Mouse (Mus musculus): Measurements from ENCODE around the gene Usp7.
"Not testable (repeated sequence)": the region's sequence is repeated elsewhere in the genome, so short reads cannot be mapped to it uniquely, and the experiment has no call there.

Gene Usp7

DNA sequence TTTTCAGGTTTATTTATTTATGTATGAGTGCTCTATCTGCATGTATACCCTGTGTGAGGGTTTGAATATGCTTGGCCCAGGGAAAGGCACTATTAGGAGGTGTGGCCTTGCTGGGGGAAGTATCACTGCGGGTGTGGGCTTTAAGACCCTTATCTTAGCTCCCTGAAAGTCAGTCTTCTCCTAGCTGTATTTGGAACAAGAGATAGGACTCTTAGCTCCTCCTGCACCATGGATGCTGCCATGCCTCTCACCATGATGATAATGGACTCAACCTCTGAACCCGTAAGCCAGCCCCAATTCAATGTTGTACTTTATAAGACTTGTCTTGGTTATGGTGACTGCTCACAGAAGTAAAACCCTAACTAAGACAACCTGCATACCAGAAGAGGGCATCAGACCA is 39.8 kb downstream of the Usp7 start:
- peak; percentile 24 to 51 for DNase-seq (ENCODE audit: low spot score in 2 of 2)

DNA sequence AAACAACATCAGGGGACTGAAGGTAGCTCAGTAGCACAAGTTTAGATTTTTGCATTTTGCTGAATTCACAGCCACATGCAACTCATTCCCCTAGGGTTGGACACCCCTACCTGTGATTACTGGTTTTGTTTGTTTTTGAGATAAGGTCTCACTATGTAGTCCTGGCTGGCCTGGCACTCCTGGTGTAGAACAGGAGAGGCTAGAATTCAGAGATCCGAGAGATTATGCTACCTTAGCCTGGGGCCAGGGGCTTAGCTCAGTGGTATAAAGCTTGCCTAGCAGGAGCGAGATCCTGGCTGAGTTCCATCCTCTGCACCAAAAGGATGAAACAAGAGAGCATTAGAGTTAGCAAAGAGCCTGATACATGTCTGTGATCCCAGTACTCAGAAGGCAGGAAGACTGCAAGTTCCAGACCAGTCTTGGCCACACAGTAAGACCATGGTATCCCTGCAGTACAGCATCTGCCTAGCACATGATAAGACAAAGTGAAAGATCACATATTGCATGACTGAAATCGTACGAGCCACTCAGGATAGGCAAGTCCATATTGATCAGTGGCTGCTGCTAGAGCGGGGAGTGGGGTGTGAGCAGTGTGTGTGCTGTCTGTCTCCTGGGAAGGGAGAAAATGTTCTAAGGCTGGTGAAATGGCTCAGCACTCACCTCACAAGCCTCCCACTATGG is 40.4 kb downstream of the Usp7 start:
- DNase-seq (ENCODE audit: low spot score in 2 of 2) = no peak

DNA sequence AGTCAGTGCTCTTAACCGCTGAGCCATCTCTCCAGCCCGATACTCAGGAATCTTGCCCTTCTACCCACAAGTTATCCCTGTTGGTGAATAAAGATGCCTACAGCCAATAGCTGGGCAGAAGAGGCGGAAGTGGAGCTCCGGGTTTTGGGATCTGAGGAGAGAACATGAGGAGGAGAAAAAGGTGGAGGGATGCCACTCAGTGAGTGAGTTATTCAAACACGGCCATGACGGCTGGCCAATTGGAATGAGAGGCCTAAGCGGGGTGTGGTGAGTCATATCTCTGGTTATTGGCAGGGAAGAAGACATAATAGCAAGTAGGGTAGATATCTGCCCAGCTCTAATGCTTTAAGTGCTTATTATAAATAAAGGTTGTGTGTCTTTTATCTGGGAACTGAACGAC is 43.2 kb downstream of the Usp7 start:
- peak in 1 of 2 experiments; percentile 31 for DNase-seq (ENCODE audit: low spot score in 2 of 2)

DNA sequence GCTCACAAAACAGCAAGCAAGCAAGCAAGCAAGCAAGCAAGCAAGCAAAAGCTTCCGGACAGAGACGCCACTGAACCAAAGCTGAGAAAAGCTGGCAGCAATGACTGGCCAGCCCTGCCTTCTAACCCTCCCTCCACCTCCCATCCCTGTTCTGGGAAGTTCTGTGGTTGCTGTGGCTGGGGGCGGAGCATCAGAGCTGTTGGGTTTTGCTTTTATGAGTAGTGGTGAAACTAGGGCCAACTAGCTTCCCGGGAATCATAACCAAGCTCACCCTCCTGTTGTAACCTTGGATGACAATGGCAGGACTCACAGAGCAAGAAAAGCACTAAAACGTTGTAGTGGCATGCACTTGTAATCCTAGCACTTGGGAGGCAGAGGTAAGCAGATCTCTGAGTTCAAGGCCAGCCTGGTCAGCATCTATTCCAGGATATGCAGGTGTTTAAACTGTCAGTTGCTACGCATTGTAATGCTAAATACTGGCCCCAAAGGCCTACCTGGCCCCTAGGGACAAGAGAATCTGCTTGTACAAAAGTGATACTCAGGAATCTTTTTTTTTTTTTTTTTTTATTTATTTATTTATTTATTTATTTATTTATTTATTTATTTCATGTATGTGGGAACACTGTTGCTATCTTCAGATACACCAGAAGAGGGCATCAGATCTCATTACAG is 43.8 kb downstream of the Usp7 start:
- DNase-seq (ENCODE audit: low spot score in 2 of 2) = peak in 1 of 2 experiments; percentile 40

DNA sequence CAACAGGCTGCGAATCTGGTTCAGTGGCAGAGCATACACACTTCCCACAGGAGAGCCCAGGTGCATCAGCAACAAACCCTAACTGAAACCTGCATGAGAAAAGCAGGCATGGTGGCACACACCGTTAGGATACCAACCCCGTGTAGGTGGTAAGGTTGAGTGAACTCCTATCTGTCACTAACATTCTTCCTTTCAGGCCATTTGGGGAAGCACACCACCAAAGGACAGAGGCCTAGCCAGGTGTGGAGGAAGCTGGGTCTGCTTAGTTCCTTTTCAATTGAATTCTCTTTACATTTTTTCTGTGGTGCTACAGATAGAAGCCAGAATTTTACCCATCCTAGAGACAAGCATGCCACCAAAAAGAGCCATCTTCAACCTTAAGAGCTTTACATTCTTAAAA is 44.3 kb downstream of the Usp7 start:
- peak in 1 of 2 experiments; percentile 30 for DNase-seq (ENCODE audit: low spot score in 2 of 2)

- peak; percentile 41 to 69 for DNase-seq (ENCODE audit: low spot score in 2 of 2)
Measured at GRCm38 (mm10) chr16:8746509-8746908, 45.6 kb downstream of the Usp7 start.

GRCm38 (mm10) chr16:8745751-8746150 is 46.4 kb downstream of the Usp7 start:
- DNase-seq (ENCODE audit: low spot score in 2 of 2) = peak in 1 of 2 experiments; percentile 30

DNA sequence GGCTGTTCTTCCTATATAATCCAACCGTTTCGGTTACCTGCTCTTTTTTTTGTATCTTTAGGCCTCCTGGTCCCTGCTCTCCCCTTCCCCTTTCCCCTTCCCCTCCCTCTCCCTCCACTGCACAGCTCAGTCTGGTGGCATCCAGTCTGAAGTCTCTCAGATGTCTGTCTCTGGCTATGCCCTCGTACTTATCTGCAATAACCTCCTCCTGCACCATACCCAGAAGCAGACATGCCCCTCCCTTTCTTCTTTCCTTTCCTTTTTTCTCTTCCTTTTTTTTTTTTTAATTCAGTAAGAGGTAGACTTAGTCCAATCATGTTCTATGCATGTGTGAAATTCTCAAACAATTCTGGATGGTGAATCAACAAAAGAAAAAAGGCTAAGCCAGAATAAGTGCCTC is 48.1 kb downstream of the Usp7 start:
- DNase-seq (ENCODE audit: low spot score in 2 of 2) = no peak

DNA sequence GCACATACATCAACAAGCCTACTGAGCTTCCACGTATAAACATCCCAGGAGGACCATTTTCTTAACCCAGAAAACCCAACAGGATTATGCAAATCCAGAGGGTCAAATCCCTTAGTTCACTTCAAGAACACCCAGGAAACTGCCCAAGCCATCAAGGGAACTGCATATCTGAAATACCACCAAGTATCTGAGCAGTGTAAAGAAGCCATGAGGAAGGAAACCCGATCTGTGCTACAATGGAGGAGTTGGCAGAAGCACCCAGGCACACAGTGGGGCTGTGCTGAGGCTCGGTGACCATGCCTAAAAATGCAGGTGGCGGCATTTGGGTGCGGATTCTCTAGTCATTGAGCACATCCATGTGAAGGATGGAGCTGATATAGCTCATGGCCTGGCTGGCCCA is 50.4 kb downstream of the Usp7 start:
- DNase-seq (ENCODE audit: low spot score in 2 of 2) = no peak

DNA sequence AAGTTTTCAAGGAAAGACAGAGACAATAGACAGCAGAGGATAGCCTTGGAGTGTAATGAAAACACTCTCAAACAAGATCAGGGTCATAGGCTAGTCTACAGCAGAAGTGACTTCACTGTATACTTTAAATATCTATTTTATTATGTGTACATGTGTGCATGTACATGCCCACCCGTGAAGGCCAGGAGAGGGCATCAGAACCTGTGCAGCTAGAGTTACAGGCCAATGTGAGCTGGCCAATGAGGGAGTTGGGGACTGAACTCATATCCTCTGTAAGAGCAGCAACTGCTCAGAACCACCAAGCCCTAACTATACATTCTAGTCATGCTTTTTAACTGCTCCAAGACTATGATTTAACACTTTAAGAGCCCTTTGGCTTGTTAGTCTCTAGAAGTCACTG is 51.0 kb downstream of the Usp7 start:
- no peak for DNase-seq (ENCODE audit: low spot score in 2 of 2)

- DNase-seq (ENCODE audit: low spot score in 2 of 2) = peak; percentile 89 to 91
Measured at GRCm38 (mm10) chr16:8738542-8739514, 53.3 kb downstream of the Usp7 start.

- peak; percentile 52 to 55 for DNase-seq (ENCODE audit: low spot score in 2 of 2)
Measured at GRCm38 (mm10) chr16:8737666-8738541, 54.2 kb downstream of the Usp7 start.

GRCm38 (mm10) chr16:8737341-8737665 is 54.8 kb downstream of the Usp7 start:
- no peak for DNase-seq (ENCODE audit: low spot score in 2 of 2)

- DNase-seq (ENCODE audit: low spot score in 2 of 2) = no peak
Measured at GRCm38 (mm10) chr16:8736757-8737156, 55.4 kb downstream of the Usp7 start.

DNA sequence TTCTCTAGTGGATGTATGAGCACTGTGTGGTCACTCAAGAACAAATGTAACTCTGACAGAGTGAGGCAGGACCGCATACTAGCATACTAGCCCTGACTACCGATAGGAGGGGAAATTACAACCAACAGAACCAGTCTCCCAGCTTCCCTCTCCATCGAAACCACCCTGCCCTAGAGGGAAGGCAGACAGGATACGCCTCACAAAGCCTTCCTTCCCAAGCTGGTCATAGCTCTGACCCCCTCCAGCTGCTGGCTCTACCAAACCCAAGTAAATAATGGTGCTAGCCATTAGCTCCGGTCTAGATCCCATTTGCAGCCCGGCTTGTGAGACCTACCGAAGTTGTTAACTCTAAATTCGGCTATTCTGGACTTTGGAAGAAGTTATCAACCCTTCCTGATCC is 56.1 kb downstream of the Usp7 start:
- DNase-seq (ENCODE audit: low spot score in 2 of 2) = no peak

- no peak for DNase-seq (ENCODE audit: low spot score in 2 of 2)
Measured at GRCm38 (mm10) chr16:8734693-8735092, 57.4 kb downstream of the Usp7 start.

DNA sequence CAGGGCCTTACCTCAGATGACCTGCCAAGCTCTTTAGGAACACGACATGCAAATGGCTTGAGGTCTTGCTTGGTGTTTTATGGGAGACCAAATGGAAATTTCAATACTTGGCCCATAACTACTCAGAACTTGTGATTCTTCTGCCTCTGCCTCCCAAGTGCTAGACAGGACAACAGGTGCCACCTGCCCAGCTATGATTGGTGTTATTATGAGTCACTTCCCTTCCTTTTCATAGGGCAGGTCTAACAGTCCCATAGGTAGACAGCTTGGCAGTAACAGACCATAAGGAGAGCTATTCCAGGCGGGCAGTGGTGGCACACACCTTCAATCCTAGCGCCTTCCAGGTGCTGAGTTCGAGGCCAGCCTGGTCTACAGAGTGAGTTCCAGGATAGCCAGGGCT is 58.5 kb downstream of the Usp7 start:
- no peak for DNase-seq (ENCODE audit: low spot score in 2 of 2)

- DNase-seq (ENCODE audit: low spot score in 2 of 2) = not testable (repeated sequence)
Measured at GRCm38 (mm10) chr16:8732450-8732849, 59.7 kb downstream of the Usp7 start.

DNA sequence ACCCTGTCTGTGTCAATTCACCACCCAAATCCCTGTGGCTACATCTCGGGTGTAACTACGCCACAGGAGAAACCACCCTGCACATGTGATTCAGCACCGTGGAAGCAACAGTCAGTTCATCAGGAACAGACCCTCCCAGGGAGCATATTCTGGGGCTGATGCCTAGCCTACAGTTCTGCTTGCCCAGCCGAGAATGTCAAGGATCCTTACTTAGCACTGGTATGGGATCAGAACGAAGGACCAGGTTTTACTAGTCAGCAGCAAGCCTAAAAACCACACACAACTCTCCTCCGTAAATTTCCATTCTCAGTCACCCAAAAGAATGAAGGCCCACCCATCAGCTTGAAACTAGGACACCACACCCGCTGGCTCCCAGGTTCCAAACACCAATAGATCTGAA is 60.5 kb downstream of the Usp7 start:
- no peak for DNase-seq (ENCODE audit: low spot score in 2 of 2)

- no peak for DNase-seq (ENCODE audit: low spot score in 2 of 2)
Measured at GRCm38 (mm10) chr16:8728111-8728748, 63.9 kb downstream of the Usp7 start.

- no peak for DNase-seq (ENCODE audit: low spot score in 2 of 2)
Measured at GRCm38 (mm10) chr16:8725807-8726206, 66.3 kb downstream of the Usp7 start.
